Mouse (Mus musculus): ENCODE measurements around the gene Unc5c. TPM values are rescaled to one million over a fixed set of nuclear protein-coding genes. Genes with fewer than 3 reads are reported as not detected.

Gene Unc5c
- total and polyA plus RNA-seq, 2 experiments from 2014 or later = 0.29 to 2.4 TPM

GRCm38 (mm10) chr3:141716371-141716770 lies 251.4 kb downstream of the Unc5c start:
- H3K27me3 ChIP-seq (ENCODE audit: control insufficient read depth, insufficient read depth, low read length) = no peaks in the 10 kb centered on the region
- no peaks in the 10 kb centered on the region for H3K36me3 ChIP-seq (replicated peaks; ENCODE audit: control insufficient read depth, insufficient read depth, low read length)
- no peak for DNase-seq (ENCODE audit: low spot score)
- H3K4me2 ChIP-seq (ENCODE audit: low read depth, low read length) = no peak overlapping the region
- TF ChIP-seq EP300 (IDR thresholded peaks at IDR 0.05; ENCODE audit: low read depth) (no peak), CTCF (IDR thresholded peaks at IDR 0.05; ENCODE audit: low read depth) (no peak)
- no peak overlapping the region for H3K27ac ChIP-seq (ENCODE audit: low read depth)
- H3K4me3 ChIP-seq (ENCODE audit: low read depth, low read length) = no peak overlapping the region
- H3K9ac ChIP-seq (replicated peaks; ENCODE audit: low read depth, low read length) = no peak overlapping the region
- 45% methylated on average over 4 of the region's 4 CpGs for WGBS
- no peaks in the 10 kb centered on the region for H3K9me3 ChIP-seq (replicated peaks; ENCODE audit: control insufficient read depth, low read length)
- no peaks in the 10 kb centered on the region for H3K4me1 ChIP-seq (ENCODE audit: control insufficient read depth, insufficient read depth)
- no peak for ATAC-seq (ENCODE audit: insufficient read depth, low read depth)

DNA sequence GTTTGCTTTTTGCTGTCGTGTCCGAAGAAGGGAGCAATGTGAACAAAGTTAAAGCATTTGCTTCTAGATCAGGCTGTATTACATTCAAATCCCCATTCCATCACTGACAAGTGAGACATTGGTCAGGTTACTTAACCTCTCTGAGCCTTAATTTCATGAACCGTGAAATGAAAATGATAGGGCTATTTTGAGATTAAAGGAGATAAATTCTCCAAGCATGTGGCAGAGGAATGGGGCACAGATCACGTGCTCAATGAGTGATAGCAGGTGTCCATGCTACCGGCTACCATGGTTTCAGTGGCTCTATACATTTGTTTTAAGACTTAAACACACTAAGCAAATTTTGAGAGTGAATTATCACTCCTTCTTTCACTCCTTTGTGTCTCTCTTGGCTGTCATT lies 254.0 kb downstream of the Unc5c start:
- DNase-seq (ENCODE audit: low spot score) (no peak), ATAC-seq (ENCODE audit: insufficient read depth, low read depth) (no peak)
- Histone ChIP-seq H3K4me2 (ENCODE audit: low read depth, low read length) (no peak overlapping the region), H3K4me3 (ENCODE audit: low read depth, low read length) (no peak overlapping the region), H3K9ac (replicated peaks; ENCODE audit: low read depth, low read length) (no peak overlapping the region), H3K4me1 (ENCODE audit: control insufficient read depth, insufficient read depth) (no peaks in the 10 kb centered on the region), H3K27ac (ENCODE audit: low read depth) (no peak overlapping the region), H3K27me3 (ENCODE audit: control insufficient read depth, insufficient read depth, low read length) (no peaks in the 10 kb centered on the region), H3K9me3 (replicated peaks; ENCODE audit: control insufficient read depth, low read length) (no peaks in the 10 kb centered on the region), H3K36me3 (replicated peaks; ENCODE audit: control insufficient read depth, insufficient read depth, low read length) (no peaks in the 10 kb centered on the region)
- TF ChIP-seq EP300 (IDR thresholded peaks at IDR 0.05; ENCODE audit: low read depth) (no peak), CTCF (IDR thresholded peaks at IDR 0.05; ENCODE audit: low read depth) (no peak)
- 70% methylated on average over 5 of the region's 5 CpGs for WGBS

DNA sequence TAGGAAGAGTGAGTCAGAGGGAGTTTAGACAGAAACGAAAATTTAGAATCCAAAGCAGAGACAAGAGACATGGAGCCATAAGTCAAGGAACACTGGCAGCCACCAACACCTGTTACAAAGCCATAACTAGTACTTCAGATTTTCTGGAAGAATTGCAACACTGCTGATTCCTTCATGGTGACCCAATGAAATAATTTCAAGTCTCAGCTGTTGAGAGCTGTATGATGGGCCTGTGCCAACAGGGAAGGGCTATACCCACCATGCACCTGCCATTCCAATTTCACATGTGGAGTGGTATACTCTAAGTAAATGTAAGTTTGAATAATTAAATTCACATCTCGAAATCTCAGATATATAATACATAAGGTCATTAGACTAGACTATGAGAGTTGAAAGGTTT lies 259.5 kb downstream of the Unc5c start:
- H3K4me1 ChIP-seq (ENCODE audit: control insufficient read depth, insufficient read depth) = no peaks in the 10 kb centered on the region
- no peaks in the 10 kb centered on the region for H3K27me3 ChIP-seq (ENCODE audit: control insufficient read depth, insufficient read depth, low read length)
- no peak overlapping the region for H3K27ac ChIP-seq (ENCODE audit: low read depth)
- H3K9ac ChIP-seq (replicated peaks; ENCODE audit: low read depth, low read length) = no peak overlapping the region
- DNase-seq (ENCODE audit: low spot score) (no peak), ATAC-seq (ENCODE audit: insufficient read depth, low read depth) (no peak)
- H3K4me2 ChIP-seq (ENCODE audit: low read depth, low read length) = no peak overlapping the region
- no peak overlapping the region for H3K4me3 ChIP-seq (ENCODE audit: low read depth, low read length)
- TF ChIP-seq EP300 (IDR thresholded peaks at IDR 0.05; ENCODE audit: low read depth) (no peak), CTCF (IDR thresholded peaks at IDR 0.05; ENCODE audit: low read depth) (no peak)
- H3K36me3 ChIP-seq (replicated peaks; ENCODE audit: control insufficient read depth, insufficient read depth, low read length) = no peaks in the 10 kb centered on the region
- no peaks in the 10 kb centered on the region for H3K9me3 ChIP-seq (replicated peaks; ENCODE audit: control insufficient read depth, low read length)
- WGBS = 49% methylated on average over 2 of the region's 2 CpGs

GRCm38 (mm10) chr3:141725432-141725831 lies 260.4 kb downstream of the Unc5c start:
- Histone ChIP-seq H3K27ac (ENCODE audit: low read depth) (no peak overlapping the region), H3K4me1 (ENCODE audit: control insufficient read depth, insufficient read depth) (no peaks in the 10 kb centered on the region), H3K4me3 (ENCODE audit: low read depth, low read length) (no peak overlapping the region), H3K36me3 (replicated peaks; ENCODE audit: control insufficient read depth, insufficient read depth, low read length) (no peaks in the 10 kb centered on the region), H3K9ac (replicated peaks; ENCODE audit: low read depth, low read length) (no peak overlapping the region), H3K27me3 (ENCODE audit: control insufficient read depth, insufficient read depth, low read length) (no peaks in the 10 kb centered on the region), H3K4me2 (ENCODE audit: low read depth, low read length) (no peak overlapping the region), H3K9me3 (replicated peaks; ENCODE audit: control insufficient read depth, low read length) (no peaks in the 10 kb centered on the region)
- ATAC-seq (ENCODE audit: insufficient read depth, low read depth) (no peak), DNase-seq (ENCODE audit: low spot score) (no peak)
- 64% methylated on average over 1 of the region's 1 CpGs for WGBS
- no peak for TF ChIP-seq CTCF (IDR thresholded peaks at IDR 0.05; ENCODE audit: low read depth)
- no peak for TF ChIP-seq EP300 (IDR thresholded peaks at IDR 0.05; ENCODE audit: low read depth)

- DNase-seq (ENCODE audit: low spot score) (no peak), ATAC-seq (ENCODE audit: insufficient read depth, low read depth) (no peak)
- 76% methylated on average over 6 of the region's 6 CpGs for WGBS
- TF ChIP-seq CTCF (IDR thresholded peaks at IDR 0.05; ENCODE audit: low read depth) (no peak), EP300 (IDR thresholded peaks at IDR 0.05; ENCODE audit: low read depth) (no peak)
- Histone ChIP-seq H3K4me1 (ENCODE audit: control insufficient read depth, insufficient read depth) (no peaks in the 10 kb centered on the region), H3K36me3 (replicated peaks; ENCODE audit: control insufficient read depth, insufficient read depth, low read length) (no peaks in the 10 kb centered on the region), H3K4me3 (ENCODE audit: low read depth, low read length) (no peak overlapping the region), H3K9ac (replicated peaks; ENCODE audit: low read depth, low read length) (no peak overlapping the region), H3K9me3 (replicated peaks; ENCODE audit: control insufficient read depth, low read length) (no peaks in the 10 kb centered on the region), H3K27ac (ENCODE audit: low read depth) (no peak overlapping the region), H3K4me2 (ENCODE audit: low read depth, low read length) (no peak overlapping the region), H3K27me3 (ENCODE audit: control insufficient read depth, insufficient read depth, low read length) (no peaks in the 10 kb centered on the region)
Observed at GRCm38 (mm10) chr3:141733844-141734243, 268.8 kb downstream of the Unc5c start.

DNA sequence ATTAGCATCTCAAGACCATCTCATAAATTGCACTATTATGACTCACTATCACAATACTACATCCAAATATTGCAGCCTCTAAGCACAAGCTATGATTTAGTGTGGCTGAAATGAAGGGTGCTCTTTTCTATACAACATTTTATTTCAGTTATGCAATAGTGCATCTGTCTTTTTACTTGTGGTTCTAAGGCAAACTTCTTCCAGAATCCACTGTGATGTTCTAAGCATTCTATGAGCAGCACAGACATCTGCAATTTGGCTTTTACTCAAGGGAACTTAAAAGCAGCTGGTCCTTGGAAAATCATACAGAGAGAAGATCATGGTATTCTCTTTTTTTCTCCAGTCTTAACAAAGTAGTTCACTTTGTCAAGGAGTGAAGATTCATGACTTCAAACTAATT lies 270.3 kb downstream of the Unc5c start:
- H3K27me3 ChIP-seq (ENCODE audit: control insufficient read depth, insufficient read depth, low read length) = no peaks in the 10 kb centered on the region
- ATAC-seq (ENCODE audit: insufficient read depth, low read depth) = no peak

More for the DNA sequence above, 270.3 kb downstream of the Unc5c start:
- H3K4me1 ChIP-seq (ENCODE audit: control insufficient read depth, insufficient read depth) = no peaks in the 10 kb centered on the region
- TF ChIP-seq CTCF (IDR thresholded peaks at IDR 0.05; ENCODE audit: low read depth) (no peak), EP300 (IDR thresholded peaks at IDR 0.05; ENCODE audit: low read depth) (no peak)
- no peaks in the 10 kb centered on the region for H3K9me3 ChIP-seq (replicated peaks; ENCODE audit: control insufficient read depth, low read length)
- H3K27ac ChIP-seq (ENCODE audit: low read depth) = no peak overlapping the region
- no peak for DNase-seq (ENCODE audit: low spot score)
- no peak overlapping the region for H3K4me3 ChIP-seq (ENCODE audit: low read depth, low read length)
- H3K4me2 ChIP-seq (ENCODE audit: low read depth, low read length) = no peak overlapping the region
- H3K9ac ChIP-seq (replicated peaks; ENCODE audit: low read depth, low read length) = no peak overlapping the region
- H3K36me3 ChIP-seq (replicated peaks; ENCODE audit: control insufficient read depth, insufficient read depth, low read length) = no peaks in the 10 kb centered on the region
